Mouse (Mus musculus) forebrain, embryonic 13.5 days (tissue): ENCODE results near the gene Gimap9. TPM values are rescaled to one million over a fixed set of nuclear protein-coding genes. Genes with fewer than 3 reads are reported as not detected.

Experiments
- polyA plus RNA-seq: library from polyadenylated mRNA; unstranded; fragments of >200 nt; fragmentation: Nextera tagmentation; extraction: Ambion mirVana; gene quantifications from 2 replicates; pipeline ENCODE4 v1.2.1, GENCODE M21; 2015

The Gimap9 gene
- polyA plus RNA-seq, 1 experiment from 2014 or later = 1.7 TPM

Other genes starting within 250 kb of the Gimap9 start
- gene Zfp467, start 230.3 kb upstream of the Gimap9 start, polyA plus RNA-seq = 23.9 and 25.6 TPM in 2 replicates
- gene Sspo, start 227.9 kb upstream of the Gimap9 start, polyA plus RNA-seq = 0.24 and 0.25 TPM in 2 replicates
- 122 and 137 TPM in 2 replicates for gene Atp6v0e2, start 138.5 kb upstream of the Gimap9 start, polyA plus RNA-seq
- 12.5 and 13.4 TPM in 2 replicates for gene Lrrc61, start 121.3 kb upstream of the Gimap9 start, polyA plus RNA-seq
- 1.8 and 2.5 TPM in 2 replicates for gene Rarres2, start 103.3 kb upstream of the Gimap9 start, polyA plus RNA-seq
- not detected in 2 replicates for gene Gm45021, start 86.5 kb upstream of the Gimap9 start, polyA plus RNA-seq
- gene Repin1, start 82.2 kb upstream of the Gimap9 start, polyA plus RNA-seq = 35.8 and 38.8 TPM in 2 replicates
- 1.7 TPM in 1 of 2 replicates, not detected in the other for gene Gm44965, start 82.2 kb upstream of the Gimap9 start, polyA plus RNA-seq
- 13.4 and 13.8 TPM in 2 replicates for gene Zfp775, start 74.1 kb upstream of the Gimap9 start, polyA plus RNA-seq
- 3.1 and 5.4 TPM in 2 replicates for gene AI854703, start 49.4 kb upstream of the Gimap9 start, polyA plus RNA-seq
- 0.19 and 0.28 TPM in 2 replicates for gene Gimap8, start 28.9 kb upstream of the Gimap9 start, polyA plus RNA-seq
- gene Gimap4, start 8.4 kb downstream of the Gimap9 start, polyA plus RNA-seq = 1.9 and 2.2 TPM in 2 replicates
- 4.8 and 5.1 TPM in 2 replicates for gene Gimap6, start 32.1 kb downstream of the Gimap9 start, polyA plus RNA-seq
- 0.70 and 0.71 TPM in 2 replicates for gene Gm28053, start 42.5 kb downstream of the Gimap9 start, polyA plus RNA-seq
- gene Gimap7, start 42.5 kb downstream of the Gimap9 start, polyA plus RNA-seq = not detected in 2 replicates
- gene Gimap1, start 62.9 kb downstream of the Gimap9 start, polyA plus RNA-seq = 3.4 and 4.1 TPM in 2 replicates
- 0.91 and 1.1 TPM in 2 replicates for gene Gimap5, start 70.1 kb downstream of the Gimap9 start, polyA plus RNA-seq
- not detected in 2 replicates for gene Gimap3, start 94.7 kb downstream of the Gimap9 start, polyA plus RNA-seq
- gene Tmem176a, start 164.8 kb downstream of the Gimap9 start, polyA plus RNA-seq = 10.9 and 15.0 TPM in 2 replicates
- 92.1 and 97.6 TPM in 2 replicates for gene Tmem176b, start 165.4 kb downstream of the Gimap9 start, polyA plus RNA-seq
- gene Aoc1, start 196.8 kb downstream of the Gimap9 start, polyA plus RNA-seq = not detected in 2 replicates